Mouse (Mus musculus) CH12.LX (cell line): ENCODE data around the gene Nell1. TPM values are rescaled to one million over a fixed set of nuclear protein-coding genes. Genes with fewer than 3 reads are reported as not detected.

ENCODE experiments used
- DNase-seq: peaks from one replicate; pipeline ENCODE4 v3.0.0-alpha.2; 2013; ENCODE audit errors: extremely low read depth
- H3K27ac ChIP-seq: 2 replicates; pipeline ENCODE4 v1.5.1; 2012; ENCODE audit warnings: low read depth, mild to moderate bottlenecking, control low read depth, moderate library complexity; ENCODE audit not compliant: insufficient read depth
- H3K27me3 ChIP-seq: replicated peaks from 2 replicates; pipeline ENCODE3; 2012; ENCODE audit warnings: inconsistent platforms
- H3K36me3 ChIP-seq, 2 experiments: replicated peaks in 1 of 2; 2 replicates each; pipeline versions ENCODE3 to v1.6.1; 2012; ENCODE audit warnings: inconsistent platforms in 1 of 2, low read length in 1 of 2, mild to moderate bottlenecking in 1 of 2, mixed read lengths in 1 of 2, moderate library complexity in 1 of 2; ENCODE audit not compliant: control insufficient read depth in 1 of 2, insufficient read depth in 1 of 2
- H3K4me1 ChIP-seq, 2 experiments: 2 replicates each; pipeline ENCODE4 v1.6.1; 2012; ENCODE audit warnings: inconsistent platforms in 1 of 2, moderate library complexity in 1 of 2; ENCODE audit not compliant: insufficient read depth in 2 of 2, control insufficient read depth in 1 of 2
- H3K4me2 ChIP-seq: 2 replicates; pipeline ENCODE4 v1.6.1; 2012; ENCODE audit warnings: low read depth, mild to moderate bottlenecking, control low read depth; ENCODE audit not compliant: poor library complexity, insufficient read depth, severe bottlenecking
- H3K4me3 ChIP-seq, 3 experiments: fragments of 150-350 bp in 1 of 3; sonication (generic) in 1 of 3; replicated peaks in 1 of 3; 2 replicates each; pipeline versions ENCODE3 to v1.5.1; 2011 to 2012; ENCODE audit warnings: low read depth in 2 of 3, low read length in 2 of 3, mild to moderate bottlenecking in 2 of 3, moderate library complexity in 2 of 3, control low read depth in 1 of 3, improper control_type of control experiment in 1 of 3, inconsistent platforms in 1 of 3, mixed read lengths in 1 of 3; ENCODE audit not compliant: poor library complexity in 1 of 3
- H3K79me2 ChIP-seq: replicated peaks from 2 replicates; pipeline ENCODE4 v1.6.1; 2012; ENCODE audit warnings: mild to moderate bottlenecking, moderate library complexity; ENCODE audit not compliant: control insufficient read depth, poor library complexity, insufficient read depth, severe bottlenecking; ENCODE audit errors: extremely low read depth
- H3K9ac ChIP-seq: 2 replicates; pipeline ENCODE4 v1.6.1; 2012; ENCODE audit warnings: low read depth, mild to moderate bottlenecking, control low read depth, moderate library complexity; ENCODE audit not compliant: insufficient read depth
- H3K9me3 ChIP-seq: replicated peaks from 2 replicates; pipeline ENCODE3; 2012; ENCODE audit warnings: low read length, inconsistent platforms, mixed read lengths
- BHLHE40 ChIP-seq: IDR thresholded peaks from 2 replicates; pipeline ENCODE4 v1.6.1; 2011; ENCODE audit warnings: mild to moderate bottlenecking, low read depth, low read length, improper control_type of control experiment
- CHD1 ChIP-seq: IDR thresholded peaks from 2 replicates; pipeline ENCODE4 v1.6.1; 2012; ENCODE audit warnings: low read depth, low read length, improper control_type of control experiment, inconsistent platforms
- CHD2 ChIP-seq: IDR thresholded peaks from 2 replicates; pipeline ENCODE4 v1.6.1; 2011; ENCODE audit warnings: low read length, improper control_type of control experiment
- ELF1 ChIP-seq: IDR thresholded peaks from 2 replicates; pipeline ENCODE4 v1.6.1; 2014; ENCODE audit warnings: low read depth, mild to moderate bottlenecking, inconsistent platforms, low read length, improper control_type of control experiment
- EP300 ChIP-seq: IDR thresholded peaks from 2 replicates; pipeline ENCODE4 v1.6.1; 2011; ENCODE audit warnings: low read length, improper control_type of control experiment
- GABPA ChIP-seq: IDR thresholded peaks from 2 replicates; pipeline ENCODE4 v1.6.1; 2012; ENCODE audit warnings: low read depth, low read length, improper control_type of control experiment, inconsistent platforms; ENCODE audit not compliant: insufficient replicate concordance
- HCFC1 ChIP-seq: IDR thresholded peaks from 2 replicates; pipeline ENCODE4 v1.6.1; 2012; ENCODE audit warnings: low read depth, mild to moderate bottlenecking, inconsistent platforms, low read length, improper control_type of control experiment
- IRF4 ChIP-seq: IDR thresholded peaks from 2 replicates; pipeline ENCODE4 v1.6.1; 2014; ENCODE audit warnings: low read depth, mild to moderate bottlenecking, inconsistent platforms, low read length, improper control_type of control experiment
- KAT2A ChIP-seq: IDR thresholded peaks from 2 replicates; pipeline ENCODE4 v1.6.1; 2012; ENCODE audit warnings: low read length, improper control_type of control experiment, inconsistent platforms; ENCODE audit not compliant: insufficient replicate concordance
- MAX ChIP-seq: IDR thresholded peaks from 2 replicates; pipeline ENCODE4 v1.6.1; 2011; ENCODE audit warnings: low read length, improper control_type of control experiment
- MAZ ChIP-seq: IDR thresholded peaks from 2 replicates; pipeline ENCODE4 v1.6.1; 2012; ENCODE audit warnings: low read depth, mild to moderate bottlenecking, inconsistent platforms, low read length, improper control_type of control experiment, moderate library complexity
- NELFE ChIP-seq: IDR thresholded peaks from 2 replicates; pipeline ENCODE4 v1.6.1; 2011; ENCODE audit warnings: low read depth, low read length, improper control_type of control experiment
- PAX5 ChIP-seq: IDR thresholded peaks from 2 replicates; pipeline ENCODE4 v1.6.1; 2012; ENCODE audit warnings: low read length, inconsistent platforms, mixed read lengths
- POLR2AphosphoS2 ChIP-seq: IDR thresholded peaks from 2 replicates; pipeline ENCODE4 v1.6.1; 2011; ENCODE audit warnings: low read depth, low read length, improper control_type of control experiment
- RCOR1 ChIP-seq: conservative IDR thresholded peaks from 2 replicates; pipeline ENCODE4 v1.6.1; 2012; ENCODE audit warnings: low read depth, mild to moderate bottlenecking, inconsistent platforms, low read length, improper control_type of control experiment
- TBP ChIP-seq: conservative IDR thresholded peaks from 2 replicates; pipeline ENCODE4 v1.6.1; 2011; ENCODE audit warnings: low read depth, low read length, improper control_type of control experiment
- TCF12 ChIP-seq: IDR thresholded peaks from 2 replicates; pipeline ENCODE4 v1.6.1; 2014; ENCODE audit warnings: low read depth, mild to moderate bottlenecking, inconsistent platforms, low read length, improper control_type of control experiment
- UBTF ChIP-seq: IDR thresholded peaks from 2 replicates; pipeline ENCODE4 v1.6.1; 2012; ENCODE audit warnings: low read depth, mild to moderate bottlenecking, inconsistent platforms, low read length, improper control_type of control experiment, moderate library complexity
- ZMIZ1 ChIP-seq: IDR thresholded peaks from 2 replicates; pipeline ENCODE4 v1.6.1; 2012; ENCODE audit warnings: low read depth, mild to moderate bottlenecking, inconsistent platforms, low read length, improper control_type of control experiment
- ZNF384 ChIP-seq: IDR thresholded peaks from 2 replicates; pipeline ENCODE4 v1.6.1; 2012; ENCODE audit warnings: low read depth, low read length, improper control_type of control experiment, inconsistent platforms
- dilution Hi-C: fragments of 300-500 bp; cut with MboI; formaldehyde crosslinking; loops from 2 replicates; pipeline ENCODE4 v1.14.3; 2020; ENCODE audit warnings: low sequenced_read_pairs; ENCODE audit not compliant: extremely low pct_unique_long_range_greater_than_20kb, extremely low pct_ligation_motif_present
- in situ Hi-C: fragments of 300-500 bp; cut with MboI; formaldehyde crosslinking; loops from 3 replicates; pipeline ENCODE4 v1.14.3; 2019; ENCODE audit warnings: low sequenced_read_pairs, low pct_ligation_motif_present, low pct_unique_long_range_greater_than_20kb, mixed read lengths
- polyA plus RNA-seq: library from polyadenylated mRNA; unstranded; fragments of >175 nt; gene quantifications from 2 replicates; pipeline ENCODE4 v1.2.1, GENCODE M21; 2012; ENCODE audit warnings: low read depth; ENCODE audit not compliant: insufficient read length
- total RNA-seq, 2 experiments: library from RNA; depleted of rRNA; stranded (reverse); fragments of 300-350 nt in 1 of 2; fragments of >200 nt in 1 of 2; gene quantifications; 2 replicates each; pipeline ENCODE4 v1.2.3; 2012 to 2014

Gene Nell1
- total and polyA plus RNA-seq, 3 experiments = not detected

DNA sequence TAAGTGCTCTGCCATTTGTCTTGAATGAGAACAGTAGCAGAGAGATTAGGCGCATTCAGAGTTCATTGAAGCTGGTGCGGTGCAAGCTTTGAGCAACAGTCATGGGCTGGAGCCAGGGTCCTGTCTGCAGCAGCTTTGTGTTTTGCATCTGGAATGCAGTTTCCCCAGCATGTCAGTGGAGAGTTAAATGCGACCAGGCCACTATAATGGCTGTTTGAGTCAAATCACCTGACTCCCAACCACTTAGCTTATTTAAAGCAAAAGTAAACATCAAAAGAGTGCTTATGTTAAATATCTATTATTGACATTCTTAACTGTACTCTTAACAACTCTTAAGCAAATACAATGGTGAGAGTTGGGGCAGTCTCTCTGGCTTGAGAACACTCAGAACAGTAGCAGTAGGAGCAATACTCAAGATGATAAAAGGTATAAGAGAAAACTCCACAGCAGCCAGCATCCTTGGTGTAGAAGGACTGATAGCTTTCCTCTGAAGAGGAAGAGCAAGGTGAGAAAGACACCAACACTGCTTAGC is 220.5 kb downstream of the Nell1 start:
- H3K27ac ChIP-seq = no peak overlapping the region
- dilution Hi-C loops = no loop called here
- in situ Hi-C loops = no loop called here

DNA sequence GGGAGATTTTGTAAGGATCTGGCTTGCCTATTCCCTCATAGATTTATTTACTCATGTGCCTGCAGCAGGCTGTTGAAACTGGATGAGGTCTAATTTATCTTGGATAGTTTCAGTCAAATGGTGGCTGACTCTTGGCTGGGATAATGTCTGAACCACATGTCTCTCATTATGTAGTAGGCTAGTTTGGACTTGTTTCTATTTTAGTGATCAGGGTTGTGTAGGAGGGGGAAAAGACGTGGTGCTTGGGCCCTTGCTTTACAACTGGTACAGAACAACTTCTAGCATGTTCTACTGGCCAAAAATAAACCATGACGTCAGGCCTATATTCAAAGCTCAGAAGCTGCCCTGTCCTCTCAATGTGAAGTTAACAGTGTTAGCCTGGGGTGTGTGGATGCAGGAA is 230.6 kb downstream of the Nell1 start:
- Histone ChIP-seq H3K4me1 (no peaks in the 10 kb centered on the region), H3K27ac (no peak overlapping the region), H3K9me3 (peaks cover 45% of the 10 kb centered on the region), H3K4me2 (no peak overlapping the region), H3K9ac (no peak overlapping the region), H3K79me2 (no peaks in the 10 kb centered on the region), H3K4me3 (no peak overlapping the region), H3K36me3 (no peaks in the 10 kb centered on the region), H3K27me3 (no peaks in the 10 kb centered on the region)
- in situ Hi-C loops = no loop called here
- DNase-seq = no peak
- dilution Hi-C loops = no loop called here
- TF ChIP-seq NELFE (no peak), EP300 (no peak)
- TF ChIP-seq, all 38 proteins: peak for 0

More for the DNA sequence above, 220.5 kb downstream of the Nell1 start:
- Histone ChIP-seq H3K9ac (no peak overlapping the region), H3K36me3 (no peaks in the 10 kb centered on the region), H3K4me2 (no peak overlapping the region), H3K4me3 (no peak overlapping the region), H3K4me1 (no peaks in the 10 kb centered on the region), H3K9me3 (peaks cover 30% of the 10 kb centered on the region), H3K79me2 (no peaks in the 10 kb centered on the region), H3K27me3 (no peaks in the 10 kb centered on the region)
- DNase-seq = no peak
- TF ChIP-seq KAT2A = no peak
- no peak for TF ChIP-seq HCFC1
- TF ChIP-seq UBTF = no peak
- TF ChIP-seq CHD1 = no peak
- TF ChIP-seq EP300 = no peak
- no peak for TF ChIP-seq GABPA
- no peak for TF ChIP-seq POLR2AphosphoS2

DNA sequence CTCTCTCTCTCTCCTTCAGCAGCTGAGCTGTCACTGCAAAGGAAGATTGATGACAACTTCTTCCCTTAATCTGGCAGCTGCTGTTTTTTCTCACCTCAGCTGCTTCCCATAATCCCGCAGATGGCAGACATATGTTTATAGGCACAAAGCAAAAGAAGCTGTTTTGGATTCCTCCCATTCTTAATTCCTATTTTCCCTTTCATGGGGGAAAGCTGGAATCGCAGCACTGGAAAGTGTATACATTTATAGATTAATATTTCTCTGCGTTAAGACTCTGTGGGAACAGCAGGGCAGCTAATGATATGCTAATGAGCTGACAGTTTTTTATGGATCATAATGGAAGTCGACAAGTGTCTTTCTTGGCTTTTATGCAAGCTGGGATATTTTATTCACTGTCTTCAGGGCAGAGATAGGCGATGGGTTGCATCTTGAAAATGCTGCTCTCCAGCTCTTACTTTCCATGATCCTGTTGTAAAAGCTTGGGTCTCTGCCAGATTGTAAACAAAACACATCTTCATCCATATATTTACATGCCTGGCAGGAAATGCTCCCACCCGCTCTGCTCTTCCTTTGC is 236.1 kb downstream of the Nell1 start:
- Histone ChIP-seq H3K27ac (no peak overlapping the region), H3K4me3 (no peak overlapping the region), H3K9me3 (peaks cover 52% of the 10 kb centered on the region), H3K4me2 (no peak overlapping the region), H3K79me2 (no peaks in the 10 kb centered on the region), H3K9ac (no peak overlapping the region), H3K27me3 (no peaks in the 10 kb centered on the region), H3K4me1 (no peaks in the 10 kb centered on the region), H3K36me3 (no peaks in the 10 kb centered on the region)
- in situ Hi-C loops (no loop called here), dilution Hi-C loops (no loop called here)
- TF ChIP-seq TBP (no peak), BHLHE40 (no peak), IRF4 (no peak), TCF12 (no peak), CHD2 (no peak), ZNF384 (no peak), UBTF (no peak), NELFE (no peak), MAX (no peak), ELF1 (no peak), RCOR1 (no peak), MAZ (no peak), PAX5 (no peak), CHD1 (no peak), ZMIZ1 (no peak)
- DNase-seq = no peak
